ENCODE assay signal across 8 mouse cellular contexts in the genomic region with DNA sequence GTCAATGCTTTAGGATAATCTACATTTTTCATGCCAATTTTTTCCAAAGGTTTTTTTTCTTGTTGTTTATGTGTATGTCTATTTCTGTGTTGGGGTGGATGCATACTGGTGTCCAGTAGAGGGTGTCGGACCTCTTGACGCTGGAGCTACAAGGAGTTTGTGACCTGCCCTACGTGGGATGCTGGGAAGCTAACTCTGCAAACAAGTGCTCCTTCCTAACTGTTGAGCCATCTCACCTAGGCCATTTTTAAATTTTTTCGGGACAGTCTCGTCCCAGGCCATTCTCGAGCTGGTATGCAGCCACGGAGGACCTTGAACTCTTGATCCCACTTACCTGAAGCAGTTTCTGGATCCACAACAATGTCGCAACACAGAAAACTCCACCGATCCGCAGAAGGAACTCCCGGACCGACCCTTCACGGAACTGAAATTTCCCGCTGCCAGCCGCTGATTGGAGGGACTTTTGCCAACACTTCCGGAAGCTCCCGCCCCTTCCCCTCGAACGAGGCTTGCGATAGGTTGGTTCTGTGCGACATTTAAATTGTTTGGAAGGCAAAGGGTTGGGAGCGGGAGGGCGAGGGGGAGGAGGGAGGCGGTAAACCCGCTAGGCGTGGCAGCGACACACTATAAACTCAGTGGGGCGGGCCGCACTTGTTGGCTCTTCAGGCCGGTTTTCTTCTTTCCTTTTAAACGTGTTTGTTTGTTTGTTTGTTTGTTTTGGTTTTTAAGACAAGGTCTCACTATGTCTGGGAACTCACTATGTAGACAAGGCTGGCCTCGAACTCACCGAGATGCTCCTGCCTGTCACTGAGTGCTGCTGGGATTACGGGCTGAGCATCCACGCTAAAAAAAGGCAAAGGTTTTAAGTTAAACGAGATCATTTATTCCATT. TPM values are rescaled to one million over a fixed set of nuclear protein-coding genes. Genes with fewer than 3 reads are reported as not detected.
A peak's percentile ranks its signal among the peaks of the same experiment; 100 is the strongest.
DNase-seq lines count a peak whose midpoint lies in the region; ATAC-seq and TF ChIP-seq lines count a peak whose summit lies in the region.

A gene (minus strand): TSS at position 633 of the 891 bp plus-strand sequence.

- peaks cover 18% of the 10 kb centered on the region for H3K36me3 ChIP-seq in ES-E14 (ENCODE audit: control insufficient read depth, insufficient read depth, low read length, poor library complexity, severe bottlenecking)
- H3K36me3 ChIP-seq in forebrain, embryonic 15.5 days: no peaks in the 10 kb centered on the region; the same call in 1 of the 2 replicates

- peaks cover 3 to 12% of the 10 kb centered on the region in 2 experiments; a peak in 3 of 4 replicates for H3K4me1 ChIP-seq in ES-E14 (ENCODE audit: control insufficient read depth in 2 of 2, insufficient read depth in 2 of 2, low read length in 2 of 2, poor library complexity in 1 of 2)
- H3K4me1 ChIP-seq in forebrain, embryonic 15.5 days: peaks cover 17% of the 10 kb centered on the region
- no peaks in the 10 kb centered on the region for H3K4me1 ChIP-seq in lung, adult 2 months (ENCODE audit: control insufficient read depth, insufficient read depth, low read length)

- peak; percentile 98 for ATAC-seq in forebrain, embryonic 15.5 days (replicated peaks)
- peak; percentile 95 for ATAC-seq in neutrophil, adult 5-6 weeks (ENCODE audit: extremely low read depth, insufficient number of reproducible peaks, low FRiP score, poor library complexity, severe bottlenecking)

- H3K27me3 ChIP-seq in forebrain, embryonic 15.5 days: no peaks in the 10 kb centered on the region

- peak within 1 kb of the TSS; percentile 98 for H3K9ac ChIP-seq in ES-E14 (ENCODE audit: insufficient read depth, low read depth, low read length, poor library complexity, severe bottlenecking)
- peak within 1 kb of the TSS; percentile 32 for H3K9ac ChIP-seq in forebrain, embryonic 15.5 days (replicated peaks)

- peak; percentile 95 for DNase-seq in ES-E14 (ENCODE audit: low read depth, low spot score)
- DNase-seq in cerebellum, adult 11-12 months: peak; percentile 81
- DNase-seq in heart, postnatal 25 days (ENCODE audit: low spot score): peak; percentile 87
- DNase-seq in layer of hippocampus, adult 18-20 months (ENCODE audit: low spot score in 2 of 2): peak; percentile 86 to 94
- DNase-seq in lung, adult 2 months: peak; percentile 90
- peak; percentile 86 to 93 for DNase-seq in thymus, adult 18-20 months

- in situ Hi-C loops in ES-E14 (cut with MboI; ENCODE audit: low sequenced_read_pairs in 2 of 2, unreplicated experiment in 2 of 2): no loop called here

- H3K4me3 ChIP-seq in ES-E14 (ENCODE audit: insufficient read depth in 1 of 2, low read depth in 1 of 2, low read length in 2 of 2, poor library complexity in 1 of 2, severe bottlenecking in 1 of 2): peak within 1 kb of the TSS; percentile 84 to 98
- H3K4me3 ChIP-seq in forebrain, embryonic 15.5 days: peak within 1 kb of the TSS; percentile 49
- peak within 1 kb of the TSS; percentile 61 for H3K4me3 ChIP-seq in lung, adult 2 months (replicated peaks; ENCODE audit: extremely low read depth, low read depth, low read length)

- peak within 1 kb of the TSS; percentile 70 for H3K27ac ChIP-seq in ES-E14 (ENCODE audit: insufficient read depth, low read depth, low read length, poor library complexity, severe bottlenecking)
- H3K27ac ChIP-seq in forebrain, embryonic 15.5 days (replicated peaks): no peak within 1 kb of the TSS

- intact Hi-C loops in heart, postnatal 25 days (cut with DNase I): loop anchor here (5.0 kb wide), 2 partner anchors 54 to 114 kb away; no protein-coding TSS in a partner anchor

- TF ChIP-seq CTCF in lung, adult 2 months (IDR thresholded peaks at IDR 0.05; ENCODE audit: insufficient read depth, low read length): no peak

- H3K9me3 ChIP-seq in ES-E14 (ENCODE audit: control insufficient read depth, insufficient read depth, low read depth, low read length): no peaks in the 10 kb centered on the region
- H3K9me3 ChIP-seq in forebrain, embryonic 15.5 days: no peaks in the 10 kb centered on the region

- H3K4me2 ChIP-seq in forebrain, embryonic 15.5 days (replicated peaks): peak within 1 kb of the TSS; percentile 68

- WGBS in forebrain, embryonic 15.5 days: 3% methylated on average over 36 of the region's 36 CpGs
- WGBS in lung, adult 2 months: under 1% methylated on average over 36 of the region's 36 CpGs

- no peak for TF ChIP-seq POLR2A in lung, adult 2 months (IDR thresholded peaks at IDR 0.05; ENCODE audit: borderline replicate concordance, extremely low read depth, low read depth, low read length)

TF ChIP-seq in ES-E14, 5 proteins besides CTCF, POLR2A, EP300 and RAD21:
- TF ChIP-seq CHD2 (IDR thresholded peaks at IDR 0.05; ENCODE audit: low read depth, low read length): 0 out of 2 replicates have a peak, but pooled peaks have one; percentile 17
- TF ChIP-seq ZC3H11A (IDR thresholded peaks at IDR 0.05; ENCODE audit: borderline replicate concordance, low read depth, low read length): no peak; the same call in 1 of the 2 replicates

RNA-seq across cellular contexts. Expression of the gene that starts here (rescaled TPM):
- 46.8 and 68.2 TPM in 2 replicates for total RNA-seq in ES-E14 (2012; rRNA removed)
- 17.7 and 22.4 TPM in 2 replicates for polyA plus RNA-seq in forebrain, embryonic 15.5 days (2015; fragmentation: Nextera tagmentation; extraction: Ambion mirVana)
- 1 to 10 TPM in 1 of 2 experiments, under 1 TPM in 1; 0.57 to 1.1 TPM for total RNA-seq in heart, postnatal 25 days (2021)
- under 1 TPM in 1 of 2 experiments, not detected in 1; 0.25 TPM for total RNA-seq in layer of hippocampus, adult 18-20 months (2021)
- 0.48 and 1.1 TPM in 2 replicates for polyA plus RNA-seq in lung, adult 2 months (2012; rRNA removed)
- 5.2 and 5.5 TPM in 2 replicates for total RNA-seq in neutrophil, adult 5-6 weeks (2017)

Comparison
In these comparisons a context has a peak if more than half of its experiments do, and no peak if none do; other contexts are left out.
1. Peak in DNase-seq in layer of hippocampus, adult 18-20 months; RNA of the gene not detected or under 1 TPM.